Comparison of ENCODE assay signal across 21 mouse cellular contexts in the genomic region with DNA sequence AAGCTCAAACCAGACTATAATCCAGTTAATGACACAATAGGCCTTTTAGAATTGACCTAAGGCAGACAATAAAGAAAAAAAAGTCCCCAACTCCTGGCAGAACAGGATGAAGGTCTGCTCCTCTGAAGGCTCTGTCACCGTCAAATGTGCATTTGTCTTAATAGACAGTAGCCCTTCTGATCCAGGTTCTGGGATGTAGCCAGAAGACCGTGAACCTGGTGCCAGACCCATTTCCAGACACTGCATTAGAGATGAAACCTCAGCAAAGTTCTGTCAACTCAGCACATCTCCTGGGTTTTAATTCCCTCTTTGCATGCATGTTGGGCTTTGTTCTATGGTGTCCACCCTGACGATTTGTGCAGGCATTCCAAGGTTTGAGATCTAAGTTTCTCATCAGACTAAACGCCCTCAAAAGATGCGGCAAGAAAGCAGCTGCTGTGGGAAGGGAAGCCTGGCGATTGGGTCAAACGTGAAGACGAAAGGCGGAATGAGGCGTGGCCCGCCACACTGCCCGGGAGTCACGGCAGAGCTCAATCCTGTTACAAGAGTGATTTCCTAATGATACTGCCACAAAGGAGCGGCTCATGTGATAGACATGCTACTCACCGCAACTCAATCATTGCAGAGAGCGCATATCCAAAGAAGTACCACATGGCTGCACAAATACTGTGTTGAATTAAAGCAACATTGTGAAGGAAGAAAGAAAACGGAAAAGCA.
DNase-seq lines count a peak whose midpoint lies in the region; ATAC-seq and TF ChIP-seq lines count a peak whose summit lies in the region.
"Had no signal": no experiment of that assay in that cellular context is flagged by ENCODE, and none has a peak within 500 bp of the region (broad histone marks: within the 10 kb centered on the region; RNA-seq: fewer than 3 reads in every experiment).

No protein-coding gene starts in this region.

- no peaks in the 10 kb centered on the region for H3K9me3 ChIP-seq in hindbrain, embryonic 15.5 days
- H3K9me3 ChIP-seq in midbrain, embryonic 15.5 days, result no peaks in the 10 kb centered on the region
- H3K9me3 ChIP-seq: limb, embryonic 10.5 days; liver, embryonic 12.5 days; neural tube, embryonic 12.5 days had no signal

- 61% methylated on average over 17 of the region's 17 CpGs for WGBS in hindbrain, embryonic 15.5 days
- WGBS in midbrain, embryonic 15.5 days, result 30% methylated on average over 17 of the region's 17 CpGs

- no peaks in the 10 kb centered on the region; the same call in 1 of the 2 replicates for H3K4me1 ChIP-seq in hindbrain, embryonic 15.5 days (replicated peaks)
- peaks cover 6% of the 10 kb centered on the region; the same call in 1 of the 2 replicates for H3K4me1 ChIP-seq in midbrain, embryonic 15.5 days
- H3K4me1 ChIP-seq: liver, embryonic 12.5 days; neural tube, embryonic 12.5 days had no signal

- H3K9ac ChIP-seq in hindbrain, embryonic 15.5 days, result no peak overlapping the region
- no peak overlapping the region for H3K9ac ChIP-seq in midbrain, embryonic 15.5 days
- H3K9ac ChIP-seq: liver, embryonic 12.5 days; lung, embryonic 14.5 days; neural tube, embryonic 12.5 days had no signal

- H3K36me3 ChIP-seq in hindbrain, embryonic 15.5 days, result no peaks in the 10 kb centered on the region
- H3K36me3 ChIP-seq in midbrain, embryonic 15.5 days (replicated peaks), result no peaks in the 10 kb centered on the region
- H3K36me3 ChIP-seq: limb, embryonic 10.5 days; liver, embryonic 12.5 days; neural tube, embryonic 12.5 days had no signal

- TF ChIP-seq POLR2A in brain, embryonic 14.5 days (IDR thresholded peaks at IDR 0.05; ENCODE audit: borderline replicate concordance, extremely low read depth, insufficient read depth, insufficient read length, poor library complexity, severe bottlenecking), result no peak

- H3K27ac ChIP-seq in hindbrain, embryonic 15.5 days (replicated peaks), result no peak overlapping the region
- H3K27ac ChIP-seq in midbrain, embryonic 15.5 days, result no peak overlapping the region
- H3K27ac ChIP-seq: limb, embryonic 10.5 days; liver, embryonic 12.5 days; neural tube, embryonic 12.5 days; stomach, postnatal 0 days had no signal

- no peak for TF ChIP-seq CTCF in brain, embryonic 14.5 days (IDR thresholded peaks at IDR 0.05; ENCODE audit: borderline replicate concordance, extremely low read depth, insufficient read depth, insufficient read length)

- peak; percentile 15 for DNase-seq in embryo, embryonic 10 days (ENCODE audit: low spot score)
- no peak for DNase-seq in embryo, embryonic 9.5 days (ENCODE audit: extremely low spot score)
- peak; percentile 71 for DNase-seq in brain, embryonic 14.5 days (ENCODE audit: low read depth)
- DNase-seq in right cerebral cortex, postnatal 10 days (ENCODE audit: low spot score in 2 of 2), result no peak
- DNase-seq in thymus, postnatal 14 days, result no peak
- DNase-seq: adrenal gland, postnatal 25 days; cerebellum, adult 8-10 months; gastrocnemius, postnatal 10 days; kidney, adult 8-10 months; lung, embryonic 14.5 days; lung, postnatal 4 days; right cerebral cortex, postnatal 14 days had no signal

- ATAC-seq in hindbrain, embryonic 15.5 days (ENCODE audit: low FRiP score, low read depth), result no peak
- ATAC-seq in midbrain, embryonic 15.5 days (replicated peaks), result peak; percentile 60; the same call in 1 of the 2 replicates
- ATAC-seq in granulocyte monocyte progenitor cell, adult 5-6 weeks (replicated peaks; ENCODE audit: poor library complexity, severe bottlenecking), result no peak
- ATAC-seq: activated CD4-positive, CD25-positive, alpha-beta regulatory T cell, adult 4 months; inflammation-experienced regulatory T-cells, adult 6 months; liver, embryonic 12.5 days had no signal

- no peak overlapping the region for H3K4me3 ChIP-seq in hindbrain, embryonic 15.5 days
- peak overlapping the region; percentile 13; the same call in 1 of the 2 replicates for H3K4me3 ChIP-seq in midbrain, embryonic 15.5 days
- H3K4me3 ChIP-seq: limb, embryonic 10.5 days; liver, embryonic 12.5 days; neural tube, embryonic 12.5 days had no signal

- H3K4me2 ChIP-seq in hindbrain, embryonic 15.5 days, result 0 out of 2 replicates have a peak overlapping the region, but pooled peaks have one; percentile 23
- H3K4me2 ChIP-seq in midbrain, embryonic 15.5 days, result peak overlapping the region; percentile 41
- H3K4me2 ChIP-seq: liver, embryonic 12.5 days; lung, embryonic 14.5 days; neural tube, embryonic 12.5 days had no signal

- no peaks in the 10 kb centered on the region for H3K27me3 ChIP-seq in hindbrain, embryonic 15.5 days
- no peaks in the 10 kb centered on the region; the same call in 1 of the 2 replicates for H3K27me3 ChIP-seq in midbrain, embryonic 15.5 days (replicated peaks)
- H3K27me3 ChIP-seq: liver, embryonic 12.5 days; neural tube, embryonic 12.5 days had no signal

Comparison
In these comparisons a context has a peak if more than half of its experiments do, and no peak if none do; other contexts are left out.
1. DNase-seq: peak in embryo, embryonic 10 days (single experiment) and brain, embryonic 14.5 days (single experiment); none in embryo, embryonic 9.5 days (single experiment), right cerebral cortex, postnatal 10 days (0 of 2) and thymus, postnatal 14 days (single experiment).